Mouse (Mus musculus) forebrain, embryonic 10.5 days (tissue): ENCODE measurements around the gene Hyal2. TPM values are rescaled to one million over a fixed set of nuclear protein-coding genes. Genes with fewer than 3 reads are reported as not detected.

ENCODE experiments used
- DNase-seq: peaks from one replicate; pipeline ENCODE4 v3.0.0-alpha.2; 2017; ENCODE audit warnings: low spot score; ENCODE audit errors: extremely low spot score
- H3K27ac ChIP-seq: fragments of 300-500 bp; sonication (generic); 2 replicates; pipeline ENCODE4 v1.5.1; 2016; ENCODE audit warnings: mild to moderate bottlenecking
- H3K27me3 ChIP-seq: fragments of 300-500 bp; sonication (generic); 2 replicates; pipeline ENCODE4 v1.6.1; 2016; ENCODE audit warnings: mild to moderate bottlenecking; ENCODE audit not compliant: poor library complexity, severe bottlenecking
- H3K36me3 ChIP-seq: fragments of 300-500 bp; sonication (generic); replicated peaks from 2 replicates; pipeline ENCODE4 v1.6.1; 2016; ENCODE audit warnings: mild to moderate bottlenecking, moderate library complexity
- H3K4me1 ChIP-seq: fragments of 300-500 bp; sonication (generic); 2 replicates; pipeline ENCODE4 v1.6.1; 2016
- H3K4me3 ChIP-seq: fragments of 300-500 bp; sonication (generic); 2 replicates; pipeline ENCODE4 v1.5.1; 2016; ENCODE audit warnings: mild to moderate bottlenecking, moderate library complexity
- H3K9me3 ChIP-seq: fragments of 300-500 bp; sonication (generic); 2 replicates; pipeline ENCODE4 v1.6.1; 2016; ENCODE audit warnings: mild to moderate bottlenecking, moderate library complexity
- WGBS: fragments of 180-500 bp; shearing (Covaris S2); methylation state at CpG from one replicate; pipeline ENCODE4 v1.1.7; 2016; 5-methylcytosine and 5-hydroxymethylcytosine counted together
- polyA plus RNA-seq: library from polyadenylated mRNA; unstranded; fragments of >200 nt; fragmentation: Nextera tagmentation; extraction: Ambion mirVana; gene quantifications from 2 replicates; pipeline ENCODE4 v1.2.1, GENCODE M21; 2016

Gene Hyal2
- polyA plus RNA-seq, 1 experiment from 2014 or later, result 147 TPM

DNA sequence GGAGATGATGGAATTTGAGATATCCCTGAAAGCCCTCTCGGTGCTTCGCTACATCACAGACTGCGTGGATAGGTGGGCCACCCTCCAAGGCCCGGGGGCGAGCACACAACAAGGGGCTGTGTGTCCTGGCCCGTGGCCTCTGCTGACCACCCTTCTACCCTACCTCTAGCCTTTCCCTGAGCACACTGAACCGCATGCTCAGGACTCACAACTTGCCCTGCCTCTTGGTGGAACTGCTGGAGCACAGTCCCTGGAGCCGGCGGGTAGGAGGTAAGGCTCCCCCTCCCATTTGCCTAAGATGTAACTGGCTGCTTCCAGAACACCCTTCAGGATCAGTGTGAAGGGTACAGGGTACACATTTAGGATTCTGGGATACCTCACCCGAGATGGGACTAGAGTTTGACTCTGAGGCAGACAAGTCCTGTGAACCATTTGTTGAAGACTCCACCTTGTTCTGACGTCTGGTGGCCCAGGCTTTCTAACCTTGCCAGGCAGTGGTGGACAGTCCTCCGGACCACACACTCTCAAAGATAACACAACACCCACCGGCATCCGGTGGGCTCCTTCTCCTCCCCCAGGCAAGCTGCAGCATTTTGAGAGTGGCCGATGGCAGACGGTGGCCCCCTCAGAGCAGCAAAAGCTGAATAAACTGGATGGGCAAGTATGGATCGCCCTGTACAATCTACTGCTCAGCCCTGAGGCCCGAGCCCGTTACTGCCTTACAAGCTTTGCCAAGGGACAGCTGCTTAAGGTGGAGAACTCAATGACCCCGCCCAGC, 18.3 kb upstream of the Hyal2 start:
- Histone ChIP-seq H3K9me3 (no peaks in the 10 kb centered on the region), H3K4me3 (no peak overlapping the region), H3K36me3 (peaks cover 10% of the 10 kb centered on the region), H3K27ac (peak overlapping the region; percentile 9; the same call in 1 of the 2 replicates), H3K27me3 (peaks cover 61% of the 10 kb centered on the region), H3K4me1 (peaks cover 74% of the 10 kb centered on the region)
- no peak for DNase-seq
- 89% methylated on average over 20 of the region's 20 CpGs for WGBS

DNA sequence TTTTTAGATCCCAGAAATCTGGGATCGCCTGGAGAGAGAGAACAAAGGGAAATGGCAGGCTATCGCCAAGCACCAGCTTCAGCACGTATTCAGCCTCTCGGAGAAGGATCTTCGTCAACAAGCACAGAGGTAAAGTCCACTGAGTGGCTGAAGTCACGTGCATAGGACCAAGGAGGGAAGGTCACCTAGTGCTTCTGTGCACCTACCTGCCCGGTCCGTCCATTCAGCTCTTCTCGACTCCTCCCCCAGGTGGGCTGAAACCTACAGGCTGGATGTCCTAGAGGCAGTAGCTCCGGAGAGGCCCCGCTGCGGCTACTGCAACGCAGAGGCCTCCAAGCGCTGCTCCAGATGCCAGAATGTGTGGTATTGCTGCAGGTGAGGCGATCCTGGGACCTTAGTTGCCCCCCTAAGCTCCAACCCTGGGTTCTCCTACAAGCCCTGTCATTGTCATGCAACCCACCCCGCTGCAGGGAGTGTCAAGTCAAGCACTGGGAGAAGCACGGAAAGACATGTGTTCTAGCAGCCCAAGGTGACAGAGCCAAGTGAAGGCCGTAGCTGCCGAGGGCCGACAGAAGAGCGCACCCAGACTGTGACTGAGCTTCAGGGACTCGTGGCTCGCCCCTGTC, 17.1 kb upstream of the Hyal2 start:
- Histone ChIP-seq H3K4me1 (peaks cover 85% of the 10 kb centered on the region), H3K27me3 (peaks cover 61% of the 10 kb centered on the region), H3K27ac (peak overlapping the region; percentile 88), H3K36me3 (no peaks in the 10 kb centered on the region), H3K4me3 (peak overlapping the region; percentile 88), H3K9me3 (no peaks in the 10 kb centered on the region)
- DNase-seq, result peak; percentile 41
- 21% methylated on average over 23 of the region's 23 CpGs for WGBS

DNA sequence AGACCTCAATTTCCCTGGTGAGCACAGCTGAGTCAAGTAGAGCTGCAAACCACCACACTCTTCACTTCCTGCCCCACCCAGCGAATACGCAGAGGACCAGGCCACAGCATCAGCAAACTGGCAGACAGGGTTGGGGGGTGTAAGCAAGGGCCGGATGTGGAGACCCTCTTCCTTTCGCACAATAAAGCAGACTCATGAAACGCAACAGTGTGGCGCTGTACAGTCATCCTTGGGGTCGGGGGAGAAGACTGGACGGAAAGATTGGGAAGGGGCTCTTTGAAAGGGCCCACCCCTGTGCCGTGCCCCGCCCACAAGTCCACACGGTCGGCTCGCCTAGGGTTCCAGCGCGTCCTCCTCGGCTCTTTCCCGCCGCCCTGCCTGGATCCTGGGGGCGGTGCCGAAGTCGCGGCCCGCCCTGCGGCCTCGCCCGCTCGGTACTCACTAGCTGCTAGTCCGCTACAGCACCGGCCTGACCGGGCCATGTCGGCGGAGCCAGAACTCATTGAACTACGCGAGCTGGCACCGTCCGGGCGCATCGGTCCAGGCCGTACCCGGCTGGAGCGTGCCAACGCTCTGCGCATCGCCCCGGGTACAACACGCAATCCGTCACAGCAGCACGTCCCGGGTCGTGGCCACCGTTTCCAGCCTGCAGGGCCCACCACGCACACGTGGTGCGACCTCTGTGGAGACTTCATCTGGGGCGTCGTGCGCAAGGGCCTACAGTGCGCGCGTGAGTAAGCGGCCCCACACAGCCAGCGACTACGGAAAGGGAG, 16.4 kb upstream of the Hyal2 start, which contains the start of gene Rassf1:
TSS of gene Rassf1 (plus strand) at position 439 of the 773 bp plus-strand sequence.
- peaks cover 85% of the 10 kb centered on the region for H3K4me1 ChIP-seq
- peaks cover 61% of the 10 kb centered on the region for H3K27me3 ChIP-seq
- peak within 1 kb of the TSS; percentile 88 for H3K27ac ChIP-seq

DNA sequence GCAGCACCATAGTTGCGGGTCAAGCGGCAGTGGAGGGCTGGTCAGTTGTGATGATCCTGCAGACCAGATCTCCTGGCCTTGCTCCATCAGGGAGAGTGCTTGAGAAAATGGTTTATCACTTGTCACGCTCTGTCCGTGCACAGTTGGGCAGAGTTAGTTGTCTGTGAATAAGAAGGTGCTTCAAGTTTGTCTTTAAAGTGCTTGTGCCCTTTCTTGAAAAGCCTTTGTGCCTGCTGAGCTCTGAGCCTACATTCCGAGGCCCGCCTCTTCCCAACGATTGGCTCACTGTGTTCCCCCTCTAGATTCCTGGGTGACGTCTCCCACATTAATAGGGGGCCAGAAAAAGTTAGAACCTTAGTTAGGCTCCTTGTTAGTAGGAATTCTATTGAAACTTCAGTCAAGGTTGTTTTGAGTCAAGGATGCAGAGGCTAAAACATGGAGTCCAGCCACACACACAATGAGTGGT, 15.8 kb upstream of the Hyal2 start:
- 2% methylated on average over 8 of the region's 8 CpGs for WGBS
- H3K4me1 ChIP-seq, result peaks cover 85% of the 10 kb centered on the region
- DNase-seq, result no peak
- H3K9me3 ChIP-seq, result no peaks in the 10 kb centered on the region
- H3K27me3 ChIP-seq, result peaks cover 61% of the 10 kb centered on the region
- H3K36me3 ChIP-seq, result peaks cover 10% of the 10 kb centered on the region
- H3K27ac ChIP-seq, result peak overlapping the region; percentile 88
- H3K4me3 ChIP-seq, result peak overlapping the region; percentile 88

More for the DNA sequence above, 16.4 kb upstream of the Hyal2 start, which contains the start of gene Rassf1:
- Histone ChIP-seq H3K36me3 (peaks cover 4% of the 10 kb centered on the region; the same call in 1 of the 2 replicates), H3K9me3 (no peaks in the 10 kb centered on the region), H3K4me3 (peak within 1 kb of the TSS; percentile 88)
- peak; percentile 74 for DNase-seq
- WGBS, result under 1% methylated on average over 63 of the region's 63 CpGs

DNA sequence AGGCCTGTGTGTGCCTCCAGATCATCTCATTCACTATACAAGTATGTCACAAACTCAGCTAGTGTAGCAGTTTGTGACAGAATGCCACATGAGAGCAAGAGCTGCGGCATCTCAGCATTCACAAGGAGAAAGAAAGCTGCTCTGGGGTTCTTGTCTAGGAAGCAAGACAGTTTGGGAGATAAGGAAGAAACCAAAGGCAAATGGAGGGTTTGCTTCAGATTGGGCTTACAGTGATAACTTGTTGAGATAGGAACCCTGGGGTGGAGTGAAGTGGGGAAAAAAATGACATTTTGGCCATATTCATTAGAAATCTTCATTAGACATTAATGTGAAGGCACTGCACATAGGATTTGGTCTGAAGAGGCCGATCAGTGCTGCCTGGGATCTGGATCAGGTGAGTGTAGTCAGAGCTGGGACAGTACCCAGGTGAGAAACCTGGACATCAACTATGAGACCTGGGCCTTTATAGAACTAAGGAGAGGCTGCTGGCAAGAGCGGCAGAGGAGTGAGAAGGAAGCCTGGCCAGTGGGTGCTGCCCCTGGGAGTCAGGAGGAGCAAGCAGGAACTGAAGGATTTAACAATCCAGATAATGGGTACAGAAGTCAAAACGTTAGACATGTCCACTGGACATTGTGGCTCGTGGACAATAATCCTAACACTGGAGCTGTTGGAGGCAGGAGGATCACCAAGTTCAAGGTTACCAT, 14.9 kb upstream of the Hyal2 start:
- peaks cover 78% of the 10 kb centered on the region for H3K4me1 ChIP-seq
- peak overlapping the region; percentile 88 for H3K4me3 ChIP-seq
- DNase-seq, result no peak
- peaks cover 19% of the 10 kb centered on the region for H3K36me3 ChIP-seq
- no peaks in the 10 kb centered on the region for H3K9me3 ChIP-seq
- peak overlapping the region; percentile 96 for H3K27ac ChIP-seq
- peaks cover 54% of the 10 kb centered on the region for H3K27me3 ChIP-seq
- WGBS, result 79% methylated on average over 5 of the region's 5 CpGs

DNA sequence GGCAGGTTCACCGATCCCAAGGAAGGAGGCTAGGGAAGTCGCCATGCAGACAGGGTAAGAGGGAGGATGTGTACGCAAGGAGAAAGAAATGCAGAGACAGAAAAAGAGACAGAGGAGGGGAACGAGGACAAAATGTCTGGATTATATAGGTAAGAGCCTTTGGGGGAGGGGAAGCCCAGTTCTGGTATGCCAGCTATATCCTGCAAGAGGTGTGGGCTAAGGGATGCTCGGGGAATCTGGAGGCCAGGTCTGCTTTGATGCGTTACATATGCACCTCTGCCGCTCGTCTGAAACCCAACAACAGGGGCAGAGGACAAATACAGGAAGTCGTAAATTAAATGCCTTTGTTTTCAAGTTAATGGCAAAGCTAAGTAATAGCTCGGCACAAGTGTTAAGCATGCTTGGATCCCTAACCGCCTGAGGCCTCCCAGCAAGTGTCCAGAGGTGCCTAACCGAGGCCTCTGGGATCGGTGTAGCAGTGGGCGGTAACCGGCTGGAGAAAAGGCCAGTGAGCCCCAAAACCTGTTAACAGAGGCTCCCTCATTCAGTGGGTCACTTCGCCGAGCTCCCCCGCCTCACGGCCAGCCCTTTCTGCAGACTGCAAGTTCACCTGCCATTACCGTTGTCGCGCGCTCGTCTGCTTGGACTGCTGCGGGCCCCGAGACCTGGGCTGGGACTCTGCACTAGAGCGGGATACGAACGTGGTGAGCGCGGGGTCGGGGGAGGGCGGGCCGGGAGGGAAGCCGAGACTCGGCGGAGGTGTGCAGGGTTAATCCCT, 14.0 kb upstream of the Hyal2 start:
- Histone ChIP-seq H3K4me3 (peak overlapping the region; percentile 88), H3K36me3 (peaks cover 28% of the 10 kb centered on the region), H3K27me3 (peaks cover 46% of the 10 kb centered on the region), H3K27ac (peak overlapping the region; percentile 96), H3K9me3 (no peaks in the 10 kb centered on the region), H3K4me1 (peaks cover 73% of the 10 kb centered on the region)
- WGBS, result 6% methylated on average over 37 of the region's 37 CpGs
- DNase-seq, result no peak

DNA sequence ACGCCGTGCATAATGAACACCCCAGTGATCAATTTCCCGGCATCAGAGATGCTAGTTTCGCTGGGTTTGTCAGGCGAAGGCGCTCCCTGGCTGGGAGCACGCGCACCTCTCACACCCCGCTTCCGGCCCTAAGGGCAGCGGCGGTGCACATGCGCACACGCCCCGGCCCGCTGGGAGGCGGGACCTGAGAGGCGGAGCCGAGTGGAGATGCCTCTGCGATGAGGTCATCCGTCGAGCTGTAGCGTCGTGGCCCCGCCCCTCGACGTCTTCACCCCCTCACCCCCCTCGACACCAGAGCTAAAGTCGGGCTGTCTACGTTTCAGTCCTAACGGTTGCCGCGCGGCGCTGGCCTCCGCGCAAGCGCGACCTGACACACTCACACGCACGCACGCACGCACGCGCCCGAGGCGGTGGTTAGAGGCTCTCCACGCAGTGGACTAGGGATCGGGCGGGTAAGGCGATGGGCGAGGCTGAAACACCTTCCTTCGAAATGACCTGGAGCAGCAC, 13.4 kb upstream of the Hyal2 start:
- WGBS, result under 1% methylated on average over 53 of the region's 53 CpGs
- peak overlapping the region; percentile 88 for H3K4me3 ChIP-seq
- peak; percentile 98 for DNase-seq
- no peaks in the 10 kb centered on the region for H3K9me3 ChIP-seq
- peak overlapping the region; percentile 96 for H3K27ac ChIP-seq
- H3K4me1 ChIP-seq, result peaks cover 73% of the 10 kb centered on the region
- peaks cover 34% of the 10 kb centered on the region for H3K36me3 ChIP-seq
- peaks cover 39% of the 10 kb centered on the region for H3K27me3 ChIP-seq

DNA sequence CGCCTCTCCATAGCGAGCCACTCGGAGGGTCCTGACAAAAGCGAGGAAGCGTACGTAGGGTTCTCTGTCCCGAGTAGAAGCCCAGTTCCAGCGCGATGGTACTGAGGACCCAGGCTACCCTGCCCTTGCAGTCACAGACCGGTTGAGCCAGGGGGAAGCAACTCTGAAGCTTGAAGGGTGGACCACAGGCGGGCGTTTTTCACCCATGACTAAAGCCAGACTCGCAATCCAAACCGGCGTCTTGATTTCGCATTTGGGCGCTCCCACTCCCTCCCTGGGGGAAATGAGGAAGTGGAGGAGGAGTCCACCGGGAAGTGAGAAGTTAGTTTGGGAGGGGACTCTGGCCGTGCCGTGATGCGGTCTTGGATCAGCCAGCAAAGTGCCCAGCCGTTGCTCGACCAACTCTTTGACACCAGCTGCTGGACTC, 12.7 kb upstream of the Hyal2 start:
- peak; percentile 60 for DNase-seq
- Histone ChIP-seq H3K9me3 (no peaks in the 10 kb centered on the region), H3K4me3 (peak overlapping the region; percentile 88), H3K4me1 (peaks cover 68% of the 10 kb centered on the region), H3K27ac (peak overlapping the region; percentile 96), H3K27me3 (peaks cover 32% of the 10 kb centered on the region), H3K36me3 (peaks cover 41% of the 10 kb centered on the region)
- WGBS, result under 1% methylated on average over 23 of the region's 23 CpGs

DNA sequence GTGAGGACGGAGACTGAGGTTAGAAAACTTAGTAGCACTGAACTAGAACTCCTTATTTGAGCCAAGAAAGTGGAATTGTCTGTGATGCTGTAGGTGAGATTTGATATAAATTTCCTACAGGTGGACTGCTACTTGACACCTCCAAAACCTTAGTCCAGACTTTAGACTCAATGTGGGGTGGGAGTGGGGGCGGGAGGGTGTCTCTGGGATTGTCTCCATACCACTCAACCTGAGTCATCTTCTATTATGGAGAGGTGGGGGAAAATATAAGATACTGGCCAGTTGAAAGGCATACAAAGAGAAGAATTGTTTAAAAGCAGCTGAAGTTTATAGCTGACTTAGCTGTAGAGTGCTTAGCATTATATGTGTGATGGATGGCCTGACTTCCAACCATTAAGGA, 12.0 kb upstream of the Hyal2 start:
- Histone ChIP-seq H3K27ac (peak overlapping the region; percentile 96), H3K4me1 (peaks cover 61% of the 10 kb centered on the region)
- WGBS, result 56% methylated on average over 2 of the region's 2 CpGs

DNA sequence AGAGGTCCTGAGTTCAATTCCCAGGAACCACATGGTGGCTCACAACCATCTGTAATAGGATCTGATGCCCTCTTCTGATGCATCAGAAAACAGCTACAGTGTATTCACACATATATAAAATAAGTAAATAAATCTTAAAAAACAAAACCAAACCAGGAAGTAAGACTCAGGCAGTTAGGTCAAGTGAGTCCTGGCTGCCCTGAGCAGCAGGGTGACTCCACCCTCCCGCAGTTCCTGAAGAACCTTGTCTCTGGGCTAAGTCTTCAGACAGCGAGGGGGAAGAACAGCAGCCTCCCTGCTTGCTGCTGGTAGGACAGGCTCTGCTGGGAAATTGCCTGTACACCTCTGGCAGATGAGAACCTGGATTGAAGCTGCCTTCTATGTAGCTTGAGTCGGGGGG, 11.4 kb upstream of the Hyal2 start:
- 74% methylated on average over 3 of the region's 3 CpGs for WGBS
- Histone ChIP-seq H3K9me3 (no peaks in the 10 kb centered on the region), H3K4me1 (peaks cover 55% of the 10 kb centered on the region), H3K4me3 (peak overlapping the region; percentile 88), H3K36me3 (peaks cover 54% of the 10 kb centered on the region), H3K27ac (no peak overlapping the region), H3K27me3 (peaks cover 19% of the 10 kb centered on the region)
- DNase-seq, result no peak

More for the DNA sequence above, 12.0 kb upstream of the Hyal2 start:
- peak overlapping the region; percentile 88 for H3K4me3 ChIP-seq
- H3K27me3 ChIP-seq, result peaks cover 26% of the 10 kb centered on the region
- no peak for DNase-seq
- peaks cover 48% of the 10 kb centered on the region for H3K36me3 ChIP-seq
- H3K9me3 ChIP-seq, result no peaks in the 10 kb centered on the region

DNA sequence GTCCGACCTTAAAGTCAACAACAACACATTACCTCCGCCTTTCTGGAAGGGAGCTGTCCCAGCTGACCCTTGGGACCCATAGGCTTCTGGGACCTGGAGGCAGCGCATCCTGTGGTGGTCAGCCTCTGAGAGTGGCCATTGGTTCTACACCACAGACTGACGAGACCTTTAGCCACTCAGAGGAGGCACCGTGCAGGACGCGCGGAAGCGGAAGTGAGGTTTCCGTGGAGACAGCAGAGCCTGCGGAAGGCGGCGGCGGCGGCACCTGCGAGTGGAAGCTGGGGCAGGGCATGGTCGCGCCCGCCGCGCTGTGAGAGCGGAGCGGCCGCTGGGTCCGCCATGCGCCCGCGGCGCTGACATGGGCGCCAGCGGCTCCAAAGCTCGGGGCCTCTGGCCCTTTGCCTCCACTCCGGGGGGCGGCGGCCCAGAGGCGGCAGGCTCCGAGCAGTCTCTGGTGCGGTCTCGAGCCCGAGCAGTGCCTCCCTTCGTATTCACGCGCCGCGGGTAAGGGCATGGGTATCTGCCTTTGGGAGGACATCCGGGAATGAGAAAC, 4.6 kb upstream of the Hyal2 start, which contains the start of gene Tusc2:
TSS of gene Tusc2 (plus strand) at position 227 of the 553 bp plus-strand sequence.
- Histone ChIP-seq H3K27me3 (no peaks in the 10 kb centered on the region), H3K4me3 (peak within 1 kb of the TSS; percentile 93), H3K4me1 (peaks cover 61% of the 10 kb centered on the region), H3K9me3 (no peaks in the 10 kb centered on the region), H3K27ac (peak within 1 kb of the TSS; percentile 88), H3K36me3 (peaks cover 72% of the 10 kb centered on the region)
- WGBS, result 1% methylated on average over 46 of the region's 46 CpGs
- peak; percentile 96 for DNase-seq
